Mouse (Mus musculus) forebrain, embryonic 13.5 days (tissue): ENCODE measurements around the gene Prss44. TPM values are rescaled to one million over a fixed set of nuclear protein-coding genes. Genes with fewer than 3 reads are reported as not detected.

Experiments
- polyA plus RNA-seq: library from polyadenylated mRNA; unstranded; fragments of >200 nt; fragmentation: Nextera tagmentation; extraction: Ambion mirVana; gene quantifications from 2 replicates; pipeline ENCODE4 v1.2.1, GENCODE M21; 2015

Prss44 gene
- polyA plus RNA-seq, 1 experiment from 2014 or later: not detected

Other genes with a start within 250 kb of the Prss44 start
- 30.0 and 31.5 TPM in 2 replicates for gene Nradd, start 189.5 kb upstream of the Prss44 start, polyA plus RNA-seq
- gene Nbeal2, start 159.8 kb upstream of the Prss44 start, polyA plus RNA-seq: 2.1 and 2.2 TPM in 2 replicates
- gene Ccdc12, start 157.5 kb upstream of the Prss44 start, polyA plus RNA-seq: 146 and 152 TPM in 2 replicates
- 0.40 and 1.8 TPM in 2 replicates for gene Myl3, start 72.1 kb upstream of the Prss44 start, polyA plus RNA-seq
- 5.5 and 5.9 TPM in 2 replicates for gene Pth1r, start 66.8 kb upstream of the Prss44 start, polyA plus RNA-seq
- gene Prss42, start 15.8 kb upstream of the Prss44 start, polyA plus RNA-seq: not detected in 2 replicates
- gene Prss43, start 12.7 kb downstream of the Prss44 start, polyA plus RNA-seq: not detected in 2 replicates
- not detected in 2 replicates for gene Prss45, start 20.6 kb downstream of the Prss44 start, polyA plus RNA-seq
- gene Prss46, start 30.5 kb downstream of the Prss44 start, polyA plus RNA-seq: not detected in 2 replicates
- gene Prss50, start 44.0 kb downstream of the Prss44 start, polyA plus RNA-seq: 0.11 and 0.15 TPM in 2 replicates
- gene Als2cl, start 65.9 kb downstream of the Prss44 start, polyA plus RNA-seq: 0.62 and 0.90 TPM in 2 replicates
- gene Tmie, start 66.1 kb downstream of the Prss44 start, polyA plus RNA-seq: 0.16 and 0.22 TPM in 2 replicates
- gene Fam240a, start 102.9 kb downstream of the Prss44 start, polyA plus RNA-seq: not detected in 2 replicates
- not detected in 2 replicates for gene Tdgf1, start 132.2 kb downstream of the Prss44 start, polyA plus RNA-seq
- gene Lrrc2, start 137.6 kb downstream of the Prss44 start, polyA plus RNA-seq: 0.13 and 0.34 TPM in 2 replicates
- not detected in 2 replicates for gene Rtp3, start 176.6 kb downstream of the Prss44 start, polyA plus RNA-seq
- 0.81 TPM in 1 of 2 replicates, not detected in the other for gene Ltf, start 205.3 kb downstream of the Prss44 start, polyA plus RNA-seq
- gene Ccrl2, start 243.5 kb downstream of the Prss44 start, polyA plus RNA-seq: 0.65 and 0.81 TPM in 2 replicates